Mouse (Mus musculus) cerebellum, adult 11-12 months (tissue): ENCODE data around the gene Slc25a39.

Experiments
- DNase-seq: peaks from one replicate; pipeline ENCODE4 v3.0.0; 2022

Slc25a39 gene

DNA sequence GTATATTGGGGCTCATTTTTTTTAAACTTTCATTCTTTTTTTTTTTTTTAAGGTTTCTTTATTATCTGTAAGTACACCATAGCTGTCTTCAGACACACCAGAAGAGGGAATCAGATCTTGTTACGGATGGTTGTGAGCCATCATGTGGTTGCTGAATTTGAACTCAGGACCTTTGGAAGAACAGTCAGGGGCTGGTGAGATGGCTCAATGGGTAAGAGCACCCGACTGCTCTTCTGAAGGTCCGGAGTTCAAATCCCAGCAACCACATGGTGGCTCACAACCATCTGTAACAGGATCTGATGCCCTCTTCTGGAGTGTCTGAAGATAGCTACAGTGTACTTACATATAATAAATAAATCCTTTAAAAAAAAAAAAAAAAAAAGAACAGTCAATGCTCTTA is 2.6 kb upstream of the Slc25a39 start:
- peak; percentile 20 for DNase-seq

DNA sequence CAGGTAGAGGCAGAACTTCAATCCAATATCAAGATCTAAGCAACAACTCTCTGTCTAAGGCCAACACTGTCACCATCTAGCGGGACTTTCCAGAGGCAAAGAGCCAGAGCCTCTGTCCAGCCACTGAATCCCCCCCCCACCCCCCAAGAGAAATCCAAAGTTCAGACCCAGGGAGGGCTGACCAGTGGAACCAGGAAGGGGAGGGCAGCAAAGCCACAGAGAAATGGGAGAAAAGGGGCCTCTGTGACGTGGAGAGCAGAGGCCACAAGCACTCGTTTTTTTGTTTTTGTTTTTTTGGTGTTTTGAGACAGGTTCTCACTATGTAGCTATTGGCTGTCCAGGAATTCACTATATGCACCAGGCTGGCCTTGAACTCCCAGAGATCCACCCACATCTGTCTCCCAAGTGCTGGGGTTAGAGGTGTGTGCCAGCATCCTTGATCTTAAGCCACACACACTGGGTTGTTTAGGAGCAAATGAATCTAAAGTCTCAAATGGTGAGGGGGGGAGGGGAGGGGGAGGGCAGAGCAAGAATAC is 2.1 kb upstream of the Slc25a39 start:
- DNase-seq = peak; percentile 45

DNA sequence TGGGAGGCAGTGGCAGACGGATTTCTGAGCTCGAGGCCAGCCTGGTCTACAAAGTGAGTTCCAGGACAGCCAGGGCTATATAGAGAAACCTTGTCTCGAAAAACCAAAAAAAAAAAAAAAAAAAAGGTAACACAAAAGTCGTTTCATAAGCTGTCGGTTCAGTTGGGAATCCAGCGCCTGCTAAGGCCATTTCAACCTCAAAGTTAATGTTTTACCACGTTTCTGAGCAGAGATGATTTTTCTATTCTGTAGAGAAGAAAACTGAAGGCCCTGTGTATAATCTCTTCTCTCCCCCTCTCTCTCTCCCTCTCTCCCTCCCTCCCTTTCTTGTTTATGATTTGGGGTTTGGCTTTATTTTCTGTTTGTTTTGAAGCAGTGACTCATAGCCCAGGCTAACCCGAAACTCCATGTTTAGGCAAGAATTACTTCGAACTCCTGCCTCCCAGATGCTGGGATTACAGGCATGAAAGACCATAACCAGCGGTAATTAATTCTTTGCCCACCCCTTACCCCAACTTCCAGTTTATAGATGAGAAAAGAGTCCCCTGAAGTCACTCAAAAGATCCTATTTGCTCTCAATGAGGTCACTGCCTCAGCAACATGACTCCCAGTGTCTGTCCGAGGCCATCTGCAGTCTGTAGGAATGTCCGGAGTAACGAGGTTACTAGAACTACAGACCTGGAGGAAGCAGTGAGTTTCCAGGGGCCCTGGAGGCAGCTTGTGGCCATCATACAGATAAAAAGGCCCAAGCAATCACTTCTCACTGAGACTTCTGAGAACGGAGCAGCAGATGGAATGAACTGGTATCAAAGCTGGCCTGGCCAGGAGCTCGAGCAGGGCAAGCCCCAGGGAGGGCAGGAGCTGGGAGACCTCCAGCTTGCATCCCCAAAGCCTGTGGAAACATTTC is 1.4 kb upstream of the Slc25a39 start:
- peak; percentile 54 for DNase-seq

DNA sequence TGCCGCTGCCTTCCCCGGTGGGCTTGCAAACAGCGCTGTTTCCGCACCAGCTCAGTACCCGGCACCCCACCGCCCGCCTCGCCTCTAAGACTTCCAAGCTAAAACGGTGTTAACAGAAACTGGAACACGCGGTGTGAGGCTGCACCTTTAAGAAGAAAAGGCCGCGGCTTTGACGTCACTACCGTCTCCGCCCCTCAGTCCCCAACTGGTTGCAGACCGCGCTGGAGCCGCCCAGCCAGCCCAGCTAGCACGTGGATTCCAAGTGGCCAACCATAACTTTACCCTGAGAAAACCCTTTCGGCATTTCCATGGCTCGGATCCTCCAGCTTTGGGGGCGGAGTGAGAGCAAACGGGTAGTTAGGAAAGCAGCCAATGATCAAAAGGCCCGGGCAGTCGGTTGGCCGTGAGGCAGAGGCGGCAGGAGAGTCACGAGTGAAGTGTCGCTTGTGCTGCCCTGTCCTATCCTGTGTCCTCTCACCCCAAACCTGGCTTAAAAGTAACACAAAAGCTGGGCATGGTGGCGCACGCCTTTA is 664 bp upstream of the Slc25a39 start:
- DNase-seq = peak; percentile 99

DNA sequence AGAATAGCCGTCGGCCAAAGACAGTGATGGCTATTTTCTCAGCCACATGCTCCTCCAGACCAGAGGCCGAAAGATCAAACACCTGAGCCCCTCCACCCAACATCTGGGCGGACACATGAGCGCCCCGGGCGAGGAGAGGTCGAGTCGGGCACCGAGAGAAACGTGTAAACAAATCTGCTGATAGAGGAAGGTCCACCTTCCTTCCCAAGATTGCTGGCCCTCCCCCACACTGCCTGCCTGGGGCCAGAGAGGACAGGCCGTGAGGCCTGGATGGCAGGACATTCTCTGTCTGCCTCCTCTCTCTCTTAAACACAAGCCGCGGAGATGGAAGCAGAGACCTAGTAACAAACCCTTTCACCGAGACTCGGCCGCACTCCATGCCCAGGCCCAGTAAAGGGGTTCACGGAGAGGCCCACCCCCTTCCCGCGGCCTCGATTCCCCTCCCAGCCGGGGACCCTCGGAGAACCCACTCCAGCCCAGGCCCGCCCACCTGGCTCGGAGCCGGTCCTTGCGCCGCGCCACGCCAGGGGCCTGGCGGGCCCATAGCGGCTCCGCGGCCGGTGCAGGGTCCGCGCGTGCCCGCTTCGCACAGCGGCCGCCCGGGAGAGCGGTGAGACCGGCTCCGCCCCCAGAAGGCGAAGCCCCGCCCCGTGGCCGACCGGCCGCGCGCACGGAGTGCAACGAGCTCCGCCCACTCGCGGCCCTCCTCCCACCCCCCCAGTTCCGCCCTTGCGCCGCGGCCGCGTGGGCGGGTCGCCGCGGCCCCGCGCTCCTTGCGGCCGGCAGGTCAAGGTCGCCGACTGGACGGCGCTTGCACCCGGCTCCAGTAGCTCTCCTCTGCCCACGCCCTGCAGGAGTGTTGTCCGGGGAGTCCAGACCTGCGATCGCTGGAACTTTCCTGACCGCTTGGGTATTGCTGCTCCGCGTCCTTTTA is 579 bp downstream of the Slc25a39 start:
- peak; percentile 92 for DNase-seq

DNA sequence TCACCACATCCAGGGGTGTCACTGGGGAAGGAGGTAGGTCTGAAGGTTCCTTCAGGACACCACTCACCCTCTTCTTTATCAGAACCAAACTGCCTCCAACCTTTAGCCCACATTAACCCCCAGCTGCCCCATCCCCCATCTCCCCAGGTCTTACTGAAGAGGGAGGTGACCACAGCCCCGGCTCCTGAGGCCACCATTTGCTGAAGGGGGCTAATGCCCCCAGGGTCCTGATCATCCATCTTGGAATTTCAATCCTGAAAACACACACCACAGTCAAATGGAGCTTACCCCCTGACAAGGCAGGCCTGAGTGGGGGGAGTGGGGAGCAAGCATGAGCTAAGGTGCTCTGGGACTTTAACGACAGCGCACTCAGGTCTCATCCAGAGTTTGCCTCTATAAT is 1.3 kb downstream of the Slc25a39 start:
- DNase-seq = peak; percentile 71

DNA sequence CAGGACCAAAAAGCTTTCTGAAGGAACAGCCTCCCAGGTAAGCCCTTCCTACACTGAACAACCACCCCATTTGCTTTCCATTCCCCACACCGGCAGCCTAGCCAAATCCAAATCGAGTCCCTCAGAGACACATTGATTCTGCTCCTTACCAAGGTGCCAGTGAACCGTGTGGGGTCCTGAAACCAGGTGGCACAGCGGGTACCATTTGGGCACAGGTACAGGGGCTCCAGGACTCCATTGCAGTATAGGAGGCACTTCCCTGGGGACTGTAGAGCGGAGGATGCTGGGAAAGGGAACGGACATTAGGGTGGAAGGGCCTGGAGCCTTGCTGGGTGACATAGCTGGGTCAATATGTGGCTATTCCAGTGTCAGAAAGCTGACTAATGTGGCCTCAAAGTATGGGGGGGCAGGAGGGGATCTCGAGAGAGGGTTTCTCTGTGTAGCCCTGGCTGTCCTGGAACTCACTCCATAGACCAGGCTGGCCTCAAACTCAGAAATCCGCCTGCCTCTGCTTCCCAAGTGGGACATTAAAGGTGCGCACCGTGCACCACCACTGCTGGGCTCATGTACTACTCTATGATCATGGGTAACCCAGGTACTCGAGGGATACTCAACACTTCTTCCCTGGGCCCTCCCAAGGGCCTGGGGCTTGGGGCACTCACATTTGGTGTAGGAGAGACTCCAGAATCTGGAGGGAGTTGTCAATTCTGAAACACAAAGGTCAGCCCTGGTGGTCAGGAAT is 2.0 kb downstream of the Slc25a39 start:
- DNase-seq = peak; percentile 59

DNA sequence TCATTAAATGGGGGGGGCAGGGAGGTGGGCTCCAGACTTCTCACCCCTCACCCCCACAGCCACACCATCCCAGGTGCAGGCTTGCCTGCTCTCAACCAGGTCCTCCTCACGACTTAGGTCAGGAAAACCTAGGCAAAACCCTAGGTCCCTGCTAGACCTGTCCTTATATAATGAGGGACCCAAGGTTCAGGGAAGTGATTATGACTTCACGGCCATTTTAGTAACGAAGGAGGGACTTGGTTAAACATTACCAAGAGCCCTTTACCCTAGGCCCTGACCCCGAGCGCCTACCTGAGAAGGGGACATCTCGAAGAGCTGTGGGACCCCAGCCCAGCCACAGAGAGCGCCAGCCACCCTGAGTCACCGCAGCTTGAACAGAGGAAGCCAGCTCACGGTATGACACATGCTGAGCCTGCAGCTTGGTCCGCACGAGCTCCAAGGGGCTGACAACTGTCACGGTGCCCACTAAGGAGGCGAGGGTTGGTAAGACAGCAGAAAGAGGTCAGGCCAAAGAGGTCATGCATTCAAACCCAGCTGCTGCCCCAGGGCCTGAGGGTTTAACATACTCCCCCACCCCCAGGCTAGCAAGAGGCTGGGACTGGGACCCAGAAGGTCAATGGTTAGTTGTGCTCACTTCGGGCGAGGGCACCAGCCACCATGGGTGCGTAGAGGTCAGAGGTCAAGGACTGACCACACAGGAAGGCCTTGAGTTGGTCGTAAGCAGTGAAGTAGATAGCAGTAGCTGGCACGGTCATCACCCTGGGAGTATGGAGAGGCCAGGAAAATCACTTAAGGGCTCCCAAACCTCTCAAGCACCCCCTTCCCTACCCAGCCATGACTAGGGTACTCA is 3.4 kb downstream of the Slc25a39 start:
- peak; percentile 66 for DNase-seq

DNA sequence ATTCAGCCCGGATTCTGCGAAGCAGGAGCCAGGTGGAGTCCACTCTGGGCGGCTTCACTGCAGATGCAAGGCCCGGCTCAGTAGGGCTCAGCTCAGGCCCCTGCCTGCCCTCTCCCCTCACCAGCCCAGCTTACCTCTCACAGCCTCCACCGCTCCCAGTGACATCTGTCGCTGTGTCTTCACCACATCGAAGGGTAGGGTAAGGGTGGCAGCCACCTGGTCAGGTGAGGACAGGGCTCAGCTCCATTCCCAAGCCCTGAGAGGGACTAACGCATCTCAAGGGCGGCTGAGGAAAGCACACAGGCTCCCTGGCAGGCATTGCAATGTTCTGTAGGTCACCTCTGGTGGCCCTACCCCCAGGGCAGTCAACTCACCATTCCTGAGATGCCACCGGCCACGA is 4.1 kb downstream of the Slc25a39 start:
- no peak for DNase-seq

DNA sequence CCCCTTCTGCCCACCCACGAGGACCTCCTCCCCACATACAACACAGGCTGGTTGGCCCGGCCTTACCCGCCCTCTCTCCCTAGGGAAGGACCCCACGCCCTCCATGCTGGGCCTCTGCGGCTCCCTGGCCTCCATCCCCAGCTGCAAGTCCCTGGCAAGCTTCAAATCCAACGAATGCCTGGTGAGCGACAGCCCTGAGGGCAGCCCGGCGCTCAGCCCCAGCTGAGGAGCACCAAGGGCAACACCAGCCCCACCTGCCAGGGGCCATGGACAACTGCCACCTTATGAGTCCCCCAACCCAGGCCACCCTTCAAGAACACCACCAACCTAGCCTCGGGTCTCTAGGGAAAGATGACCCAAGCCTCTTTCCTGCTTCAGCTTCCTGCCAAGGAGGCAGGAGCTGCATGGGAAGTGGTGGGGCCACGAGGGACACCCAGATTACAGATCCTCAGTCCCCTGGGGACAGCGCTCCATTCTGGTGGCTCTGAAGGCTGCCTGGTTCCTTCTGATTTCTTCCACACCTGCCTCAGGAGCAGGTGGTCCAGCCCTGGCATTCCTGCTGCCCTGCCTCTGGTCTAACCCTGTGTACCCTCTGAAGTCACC is 5.7 kb downstream of the Slc25a39 start:
- peak; percentile 60 for DNase-seq

DNA sequence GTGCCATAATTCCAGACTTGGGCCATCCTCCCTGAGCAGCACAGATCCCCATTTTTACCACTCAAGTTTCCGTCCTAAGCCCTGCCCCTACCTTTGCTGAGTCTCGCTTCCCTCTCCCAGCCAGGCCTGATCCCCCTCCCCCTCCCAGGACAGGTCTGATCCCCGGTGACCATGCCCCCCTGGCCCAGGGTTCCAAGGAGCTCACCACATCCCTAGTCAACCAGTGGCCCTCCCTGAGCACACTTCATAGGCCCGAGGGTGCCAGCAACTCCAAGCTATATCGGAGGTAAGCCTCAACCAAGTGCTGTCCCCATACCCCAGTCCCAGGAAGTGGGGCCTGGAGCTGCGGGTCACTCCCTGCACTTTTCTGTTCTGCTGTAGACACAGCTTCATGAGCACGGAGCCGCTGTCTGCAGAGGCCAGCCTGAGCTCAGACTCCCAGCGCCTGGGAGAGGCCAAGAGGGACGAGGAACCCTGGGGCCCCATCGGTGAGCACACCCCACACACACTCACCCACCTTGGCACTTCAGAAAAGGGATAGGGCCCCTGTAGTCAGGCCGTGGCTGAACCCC is 7.1 kb downstream of the Slc25a39 start:
- DNase-seq = peak; percentile 57

DNA sequence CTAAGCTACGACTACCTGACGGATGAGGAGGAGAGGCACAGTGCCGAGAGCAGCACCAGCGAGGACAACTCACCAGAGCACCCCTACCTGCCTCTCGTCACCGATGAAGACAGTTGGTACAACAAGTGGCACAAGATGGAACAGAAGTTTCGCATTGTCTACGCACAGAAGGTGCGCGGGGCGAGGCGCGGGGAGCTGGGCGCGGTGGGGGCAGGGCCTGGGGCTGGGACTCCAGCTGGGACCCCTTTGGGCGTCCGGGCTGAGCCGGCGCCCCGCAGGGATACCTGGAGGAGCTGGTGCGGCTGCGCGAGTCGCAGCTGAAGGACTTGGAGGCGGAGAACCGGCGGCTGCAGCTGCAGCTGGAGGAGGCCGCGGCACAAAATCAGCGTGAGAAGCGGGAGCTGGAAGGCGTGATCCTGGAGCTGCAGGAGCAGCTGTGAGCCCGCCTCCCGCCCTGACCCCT is 8.1 kb downstream of the Slc25a39 start:
- DNase-seq = peak; percentile 66

DNA sequence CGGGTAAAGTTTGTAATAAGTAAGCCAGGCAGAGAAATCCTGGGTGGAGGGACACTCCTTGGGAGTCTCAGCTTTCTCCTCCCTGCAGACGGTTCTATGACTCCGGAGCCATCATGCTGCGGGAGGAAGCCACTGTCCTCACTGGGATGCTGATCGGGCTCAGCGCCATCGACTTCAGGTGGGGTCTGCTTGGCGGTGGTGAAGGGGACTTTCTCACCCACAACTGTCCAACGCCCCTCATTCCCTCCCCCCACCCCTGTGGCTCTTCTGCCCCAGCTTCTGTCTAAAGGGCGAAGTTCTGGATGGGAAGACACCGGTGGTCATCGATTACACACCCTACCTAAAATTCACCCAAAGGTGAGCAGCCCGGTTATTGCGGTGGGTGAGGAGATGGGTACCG is 8.6 kb downstream of the Slc25a39 start:
- peak; percentile 55 for DNase-seq

DNA sequence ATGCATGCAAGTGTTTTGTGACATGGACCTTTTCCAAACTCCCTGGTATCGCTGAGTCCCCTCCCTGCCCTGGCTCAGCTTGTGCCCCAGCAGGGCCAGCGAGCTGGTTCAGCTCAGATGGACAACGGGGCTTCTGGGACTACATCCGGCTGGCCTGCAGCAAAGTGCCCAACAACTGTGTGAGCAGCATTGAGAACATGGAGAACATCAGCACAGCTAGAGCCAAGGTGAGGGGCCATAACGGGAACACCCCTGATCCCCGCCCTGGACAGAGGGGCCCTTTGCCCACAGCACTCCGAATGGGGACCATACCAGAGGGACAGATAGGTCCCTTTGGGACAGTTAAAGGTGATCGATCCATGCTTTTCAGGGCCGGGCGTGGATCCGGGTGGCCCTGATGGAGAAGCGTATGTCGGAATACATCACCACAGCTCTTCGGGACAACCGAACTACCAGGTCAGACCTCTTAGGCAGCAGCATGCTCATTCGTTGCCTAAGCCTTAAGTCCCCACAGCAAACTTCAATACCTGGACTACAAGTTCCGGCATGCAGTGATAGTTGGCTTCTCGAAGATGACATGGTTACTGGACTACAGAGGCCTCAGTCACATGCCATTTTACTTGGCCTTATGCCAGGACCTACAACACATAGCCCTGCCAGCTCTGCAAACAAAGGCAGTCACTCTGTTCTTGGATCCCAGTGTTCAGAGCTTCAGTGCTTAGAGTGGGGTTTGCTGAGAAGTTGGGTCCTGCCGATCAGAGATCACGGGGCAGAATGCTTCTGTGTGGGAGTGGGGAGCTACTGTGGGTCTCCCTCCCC is 9.5 kb downstream of the Slc25a39 start:
- peak; percentile 86 for DNase-seq

DNA sequence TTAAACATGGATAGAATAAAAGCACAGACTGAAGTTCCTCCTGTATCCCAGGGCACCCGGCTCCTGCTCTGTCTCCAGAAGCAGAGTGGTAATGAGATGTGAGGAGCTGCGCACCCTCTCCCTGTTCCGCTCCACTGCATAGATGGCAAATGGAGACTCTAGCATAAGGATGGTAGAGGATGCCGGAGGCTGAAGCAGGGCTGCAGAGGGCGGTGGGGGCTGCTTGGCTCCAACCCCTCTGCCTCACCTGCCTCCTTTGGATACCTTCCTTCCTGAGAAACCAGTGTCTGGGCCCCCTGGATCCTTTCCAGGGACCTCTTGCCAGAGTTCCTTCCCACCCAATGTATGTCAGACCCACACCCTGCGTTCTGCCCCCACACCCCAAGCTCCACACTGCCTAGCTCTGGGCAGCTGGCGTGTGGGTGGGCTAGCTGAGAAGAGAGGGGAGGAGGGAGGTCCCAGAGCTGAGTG is 11.0 kb downstream of the Slc25a39 start:
- peak; percentile 73 for DNase-seq

DNA sequence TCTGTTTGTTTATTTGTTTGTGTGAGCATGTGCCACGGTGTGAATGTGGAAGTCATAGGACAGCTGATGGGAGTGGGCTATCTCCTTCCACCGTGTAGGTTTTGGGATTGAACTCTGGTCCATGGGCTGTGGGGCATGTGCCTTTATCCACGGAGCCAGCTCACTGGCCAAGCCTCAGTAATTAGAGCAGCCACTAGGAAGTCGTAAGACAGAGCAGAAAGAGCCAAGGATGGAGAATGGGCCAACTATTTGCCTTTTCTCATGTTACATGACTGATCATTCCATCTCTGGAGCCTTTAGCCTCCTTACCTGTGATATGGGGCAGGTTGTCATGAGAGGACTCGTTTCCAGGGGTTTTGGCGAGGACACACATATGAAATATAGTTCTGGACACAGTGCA is 11.5 kb downstream of the Slc25a39 start:
- DNase-seq = peak; percentile 49

DNA sequence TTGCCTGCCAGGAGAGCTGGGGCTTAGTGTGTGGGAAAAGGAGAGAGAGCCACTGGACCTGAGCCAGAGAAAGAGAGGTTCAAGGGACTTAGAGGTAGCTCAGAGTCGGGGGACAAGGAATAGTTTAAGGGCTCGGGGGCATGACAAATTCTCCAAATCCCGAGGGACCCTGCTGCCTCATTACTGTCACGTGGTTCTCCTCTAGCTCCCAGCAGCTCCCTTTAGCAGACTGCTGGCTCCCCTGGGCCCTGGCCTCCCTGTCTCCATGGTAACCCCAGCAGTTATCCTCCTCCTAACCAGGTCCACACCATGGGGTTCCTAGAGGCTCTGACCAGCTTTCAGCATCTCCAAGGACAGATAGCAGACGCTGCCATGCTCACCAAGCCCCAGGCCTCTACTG is 12.5 kb downstream of the Slc25a39 start:
- peak; percentile 74 for DNase-seq

DNA sequence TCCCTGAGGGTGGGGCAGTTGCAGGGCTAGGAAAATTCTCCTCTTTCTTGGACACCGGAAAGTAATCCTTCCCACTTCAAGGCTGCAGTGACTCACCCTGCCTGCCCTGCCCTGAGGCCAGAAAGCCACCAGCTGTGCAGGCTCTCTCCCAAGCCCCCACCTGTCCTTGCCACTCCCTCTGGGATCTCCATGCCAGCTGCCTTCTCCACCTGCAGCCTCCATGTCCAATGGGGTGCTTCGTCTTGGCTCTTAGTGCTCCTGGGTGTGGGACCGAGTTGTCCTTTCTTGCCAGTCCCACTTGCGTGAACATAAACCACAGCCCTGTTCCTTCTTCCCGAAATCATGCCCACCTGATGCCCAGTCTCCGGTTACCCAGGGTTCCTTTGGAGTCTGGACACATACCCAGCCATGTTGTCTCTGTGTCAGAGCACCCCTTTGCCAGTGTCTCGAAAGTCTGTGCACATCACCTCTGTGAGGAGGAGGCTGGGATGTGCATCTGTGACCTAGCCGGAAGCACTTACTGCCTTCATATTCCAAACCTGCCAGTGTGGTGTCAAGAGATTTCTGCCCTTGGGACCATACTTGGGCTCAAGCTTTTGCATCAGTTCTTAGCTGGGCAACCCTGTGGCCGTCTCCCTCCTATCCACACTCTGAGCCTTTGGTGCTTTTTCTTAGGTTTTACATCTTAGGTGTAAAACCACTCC is 13.2 kb downstream of the Slc25a39 start:
- DNase-seq = peak; percentile 76
